Mouse (Mus musculus): Measurements from ENCODE around the gene Sv2b. TPM values are rescaled to one million over a fixed set of nuclear protein-coding genes. Genes with fewer than 3 reads are reported as not detected.

Gene Sv2b
- polyA plus RNA-seq, 1 experiment from 2014 or later: 0.44 TPM

DNA sequence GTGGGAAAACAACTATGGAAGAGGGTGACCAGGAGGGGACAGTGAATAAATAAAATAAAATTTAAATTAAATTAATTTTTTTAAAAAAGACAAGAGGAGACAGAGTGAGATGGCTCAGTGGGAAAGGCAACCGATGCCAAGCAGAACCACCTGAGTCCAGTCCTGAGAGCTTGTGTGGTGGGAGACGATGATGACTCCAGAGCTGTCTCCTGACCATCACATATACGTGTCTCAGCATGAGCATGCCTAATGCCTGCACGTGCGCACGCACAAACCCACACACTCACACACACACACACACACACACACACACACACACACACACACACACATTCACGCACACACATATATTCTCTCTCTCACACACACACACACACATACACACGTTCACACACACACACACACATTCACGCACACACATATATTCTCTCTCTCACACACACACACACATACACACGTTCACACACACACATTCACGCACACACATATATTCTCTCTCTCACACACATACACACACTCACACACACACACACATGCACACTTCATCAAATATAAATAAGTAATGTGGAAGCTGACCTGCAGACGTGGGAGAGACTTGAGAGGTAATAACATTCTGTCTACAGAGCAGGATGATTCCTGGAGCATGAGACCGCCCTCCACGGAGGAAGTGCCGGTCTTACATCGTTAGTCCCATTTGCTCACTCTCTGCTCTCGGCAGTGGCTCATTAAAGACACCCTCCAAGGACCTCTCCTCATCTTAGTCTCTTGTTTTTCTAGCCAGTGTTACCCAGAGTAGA, 206.3 kb downstream of the Sv2b start:
- no peak for ATAC-seq (ENCODE audit: low read depth)
- Histone ChIP-seq H3K27me3 (ENCODE audit: control insufficient read depth, insufficient read depth, low read depth, low read length) (no peaks in the 10 kb centered on the region), H3K27ac (ENCODE audit: low read length) (no peak overlapping the region), H3K9ac (ENCODE audit: low read length) (no peak overlapping the region), H3K4me1 (replicated peaks; ENCODE audit: control insufficient read depth, insufficient read depth, low read length) (no peaks in the 10 kb centered on the region), H3K36me3 (ENCODE audit: control insufficient read depth, insufficient read depth, low read length) (no peaks in the 10 kb centered on the region), H3K4me3 (ENCODE audit: low read length) (no peak overlapping the region), H3K9me3 (ENCODE audit: control insufficient read depth, low read length) (no peaks in the 10 kb centered on the region), H3K4me2 (ENCODE audit: low read depth, low read length) (no peak overlapping the region)
- WGBS: 75% methylated on average over 17 of the region's 17 CpGs

DNA sequence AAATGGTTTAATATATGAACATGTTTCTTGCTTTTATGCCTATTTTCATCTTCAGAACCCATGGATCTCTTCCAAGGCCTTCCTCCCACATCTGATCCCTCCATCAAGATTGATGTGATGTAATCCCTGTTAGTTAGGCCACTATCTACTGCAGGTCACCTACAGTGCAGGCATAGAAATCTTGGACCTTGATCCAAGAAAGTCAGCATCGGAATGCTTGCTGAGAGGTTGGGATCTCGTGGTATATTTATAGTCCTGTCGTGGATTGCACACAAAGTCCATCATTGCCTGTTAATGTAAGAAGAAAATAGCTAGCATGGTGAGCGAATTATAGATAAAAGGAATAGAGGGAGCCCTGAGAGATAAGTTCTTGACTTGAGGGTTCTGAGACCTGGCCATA, 223.6 kb downstream of the Sv2b start:
- no peaks in the 10 kb centered on the region for H3K4me1 ChIP-seq (replicated peaks; ENCODE audit: control insufficient read depth, insufficient read depth, low read length)
- no peak overlapping the region for H3K9ac ChIP-seq (ENCODE audit: low read length)
- ATAC-seq (ENCODE audit: low read depth): no peak
- 64% methylated on average over 4 of the region's 4 CpGs for WGBS
- H3K4me3 ChIP-seq (ENCODE audit: low read length): no peak overlapping the region
- no peaks in the 10 kb centered on the region for H3K36me3 ChIP-seq (ENCODE audit: control insufficient read depth, insufficient read depth, low read length)
- H3K9me3 ChIP-seq (ENCODE audit: control insufficient read depth, low read length): no peaks in the 10 kb centered on the region
- no peak overlapping the region for H3K4me2 ChIP-seq (ENCODE audit: low read depth, low read length)
- no peak overlapping the region for H3K27ac ChIP-seq (ENCODE audit: low read length)
- H3K27me3 ChIP-seq (ENCODE audit: control insufficient read depth, insufficient read depth, low read depth, low read length): no peaks in the 10 kb centered on the region

DNA sequence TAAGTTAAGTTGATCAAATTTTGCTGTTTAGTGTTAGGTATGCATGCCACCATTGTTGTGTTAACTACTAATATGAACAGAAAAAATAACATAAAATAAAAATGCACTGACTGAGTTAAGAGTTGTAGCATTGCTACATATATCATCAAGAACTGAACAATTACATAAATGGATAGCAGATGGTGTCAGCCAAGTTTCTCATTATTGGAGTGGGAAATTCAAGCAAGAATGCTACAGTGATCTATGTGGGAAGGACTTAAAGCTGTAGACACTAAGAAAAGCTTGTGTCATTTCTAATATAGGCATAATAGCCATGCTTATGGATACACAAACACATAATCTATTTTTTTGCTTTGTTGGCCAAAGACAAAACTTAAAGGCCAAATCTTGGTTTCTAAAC, 228.9 kb downstream of the Sv2b start:
- no peak overlapping the region for H3K9ac ChIP-seq (ENCODE audit: low read length)
- H3K4me3 ChIP-seq (ENCODE audit: low read length): no peak overlapping the region
- ATAC-seq (ENCODE audit: low read depth): no peak
- peaks cover 4% of the 10 kb centered on the region; the same call in 1 of the 2 replicates for H3K4me1 ChIP-seq (replicated peaks; ENCODE audit: control insufficient read depth, insufficient read depth, low read length)
- no peaks in the 10 kb centered on the region for H3K27me3 ChIP-seq (ENCODE audit: control insufficient read depth, insufficient read depth, low read depth, low read length)
- H3K9me3 ChIP-seq (ENCODE audit: control insufficient read depth, low read length): no peaks in the 10 kb centered on the region
- H3K4me2 ChIP-seq (ENCODE audit: low read depth, low read length): no peak overlapping the region
- no peaks in the 10 kb centered on the region for H3K36me3 ChIP-seq (ENCODE audit: control insufficient read depth, insufficient read depth, low read length)
- no peak overlapping the region for H3K27ac ChIP-seq (ENCODE audit: low read length)

DNA sequence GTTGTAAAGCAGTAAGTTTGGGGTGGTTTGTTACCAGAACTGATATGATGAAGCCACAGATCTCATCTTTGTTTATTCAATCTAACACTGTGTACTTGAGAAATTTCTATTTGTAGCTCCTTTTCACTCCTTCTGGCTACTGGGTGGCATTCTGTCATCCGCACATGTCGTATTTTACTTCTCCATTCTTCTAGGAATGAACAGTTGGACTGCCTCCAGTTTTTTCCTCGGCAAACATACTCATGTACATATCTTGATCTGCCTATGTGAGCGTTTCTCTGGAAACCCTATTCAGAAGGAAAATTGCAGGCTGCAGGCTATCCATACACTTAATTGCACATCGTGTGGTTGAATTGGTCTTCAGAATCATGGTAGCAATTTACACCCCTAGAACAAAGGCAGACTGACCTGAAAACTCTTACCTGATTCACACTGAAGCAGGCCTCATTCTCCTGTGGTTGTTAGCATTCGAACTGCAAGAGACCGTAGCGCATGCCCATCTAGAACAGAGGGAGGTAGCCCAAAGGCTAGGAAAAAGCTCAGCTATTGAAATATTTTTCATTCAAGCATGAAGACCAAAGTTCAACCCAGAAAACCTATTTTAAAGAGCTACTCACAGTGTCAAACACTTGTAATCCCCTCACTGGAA, 231.4 kb downstream of the Sv2b start:
- Histone ChIP-seq H3K27ac (ENCODE audit: low read length) (0 out of 2 replicates have a peak overlapping the region, but pooled peaks have one; percentile 21), H3K36me3 (ENCODE audit: control insufficient read depth, insufficient read depth, low read length) (no peaks in the 10 kb centered on the region), H3K4me3 (ENCODE audit: low read length) (no peak overlapping the region), H3K9ac (ENCODE audit: low read length) (no peak overlapping the region), H3K4me1 (replicated peaks; ENCODE audit: control insufficient read depth, insufficient read depth, low read length) (peaks cover 4% of the 10 kb centered on the region; the same call in 1 of the 2 replicates), H3K9me3 (ENCODE audit: control insufficient read depth, low read length) (no peaks in the 10 kb centered on the region), H3K27me3 (ENCODE audit: control insufficient read depth, insufficient read depth, low read depth, low read length) (no peaks in the 10 kb centered on the region), H3K4me2 (ENCODE audit: low read depth, low read length) (no peak overlapping the region)
- WGBS: 53% methylated on average over 8 of the region's 8 CpGs
- no peak for ATAC-seq (ENCODE audit: low read depth)

Other genes with a start within 250 kb of the Sv2b start
- 39.0 and 43.1 TPM in 2 replicates for gene Akap13, start 146.3 kb upstream of the Sv2b start, polyA plus RNA-seq (2015; fragmentation: Nextera tagmentation; extraction: Ambion mirVana)